Mouse (Mus musculus): ENCODE results near the gene Gm20388.

DNA sequence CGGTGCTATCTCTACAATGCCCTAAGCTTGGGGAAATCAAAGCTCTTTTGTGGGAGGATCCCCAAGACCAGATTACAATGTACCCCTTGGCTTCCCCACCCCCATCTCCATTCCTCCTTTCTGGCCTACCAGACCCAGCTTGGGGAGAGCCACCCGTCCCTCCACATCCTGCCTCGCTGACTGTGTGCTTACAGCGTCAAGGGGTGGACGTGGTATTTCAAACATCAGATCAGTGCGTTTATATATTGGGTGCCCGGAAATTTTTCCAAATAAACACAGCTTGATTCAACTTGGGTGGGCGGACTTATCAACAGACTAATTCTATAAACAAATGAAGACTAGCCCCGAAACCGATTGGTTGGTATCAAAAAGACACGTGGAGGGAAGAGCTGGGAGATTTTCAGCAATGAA lies 1216.7 kb downstream of the Gm20388 start:
- no peak for TF ChIP-seq POLR2A (IDR thresholded peaks at IDR 0.05; ENCODE audit: insufficient read depth, low read depth, low read length)
- TF ChIP-seq CTCF (IDR thresholded peaks at IDR 0.05; ENCODE audit: insufficient read depth, low read depth, low read length): no peak

Data from olfactory bulb, adult 2 months (tissue).